Mouse (Mus musculus): Measurements from ENCODE around the gene Chn1.

DNA sequence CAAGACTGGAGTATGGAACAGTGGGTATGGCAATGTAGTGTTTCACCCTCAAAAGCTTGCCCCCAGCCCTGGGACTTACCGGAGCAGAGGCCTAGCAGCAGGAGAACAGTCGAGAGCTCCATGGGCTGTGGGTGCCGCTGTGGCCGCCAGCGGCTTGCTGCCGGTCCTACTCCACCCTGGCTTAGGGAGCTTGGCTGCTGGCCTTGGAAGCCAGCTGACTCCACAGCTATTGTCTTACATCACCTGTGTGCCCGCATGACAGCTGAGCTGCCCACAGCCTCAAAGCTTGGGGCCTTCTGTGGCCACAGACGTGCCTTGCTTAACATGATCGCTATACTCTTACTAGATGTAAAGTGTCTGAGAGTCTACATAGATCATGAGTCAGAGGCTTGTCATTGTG, 195.0 kb downstream of the Chn1 start, which contains the start of gene Chrna1:
- no peak for TF ChIP-seq CHD1 (IDR thresholded peaks at IDR 0.05; ENCODE audit: low read depth, low read length)
- TF ChIP-seq ZMIZ1 (IDR thresholded peaks at IDR 0.05; ENCODE audit: low read depth, low read length), result no peak
- no peak for TF ChIP-seq CTCF (IDR thresholded peaks at IDR 0.05 in 2 of 3, conservative IDR thresholded peaks at IDR 0.05 in 1 of 3; ENCODE audit: control insufficient read depth in 1 of 3, insufficient read depth in 1 of 3, low read depth in 2 of 3, low read length in 3 of 3, poor library complexity in 1 of 3, severe bottlenecking in 1 of 3)
- no peak for TF ChIP-seq KAT2A (conservative IDR thresholded peaks at IDR 0.05; ENCODE audit: low read depth, low read length)
- no peak for TF ChIP-seq NELFE (IDR thresholded peaks at IDR 0.05; ENCODE audit: low read depth, low read length)
- no peak for TF ChIP-seq ZNF384 (IDR thresholded peaks at IDR 0.05; ENCODE audit: low read depth, low read length)
- TF ChIP-seq MYC (IDR thresholded peaks at IDR 0.05; ENCODE audit: low read depth, low read length), result no peak
- TF ChIP-seq EP300 (IDR thresholded peaks at IDR 0.05; ENCODE audit: low read depth in 1 of 2, low read length in 2 of 2), result no peak
- no peak for TF ChIP-seq ETS1 (IDR thresholded peaks at IDR 0.05; ENCODE audit: low read depth, low read length)
- no peak for TF ChIP-seq MAZ (IDR thresholded peaks at IDR 0.05; ENCODE audit: low read depth, low read length)
- TF ChIP-seq RCOR1 (IDR thresholded peaks at IDR 0.05; ENCODE audit: low read depth, low read length), result no peak
- no peak for TF ChIP-seq POLR2A (IDR thresholded peaks at IDR 0.05; ENCODE audit: control insufficient read depth in 1 of 2, insufficient read depth in 1 of 2, low read depth in 1 of 2, low read length in 2 of 2, poor library complexity in 1 of 2)
- TF ChIP-seq MAX (IDR thresholded peaks at IDR 0.05; ENCODE audit: low read length), result no peak

All from MEL (cell line).